In the genomic region with DNA sequence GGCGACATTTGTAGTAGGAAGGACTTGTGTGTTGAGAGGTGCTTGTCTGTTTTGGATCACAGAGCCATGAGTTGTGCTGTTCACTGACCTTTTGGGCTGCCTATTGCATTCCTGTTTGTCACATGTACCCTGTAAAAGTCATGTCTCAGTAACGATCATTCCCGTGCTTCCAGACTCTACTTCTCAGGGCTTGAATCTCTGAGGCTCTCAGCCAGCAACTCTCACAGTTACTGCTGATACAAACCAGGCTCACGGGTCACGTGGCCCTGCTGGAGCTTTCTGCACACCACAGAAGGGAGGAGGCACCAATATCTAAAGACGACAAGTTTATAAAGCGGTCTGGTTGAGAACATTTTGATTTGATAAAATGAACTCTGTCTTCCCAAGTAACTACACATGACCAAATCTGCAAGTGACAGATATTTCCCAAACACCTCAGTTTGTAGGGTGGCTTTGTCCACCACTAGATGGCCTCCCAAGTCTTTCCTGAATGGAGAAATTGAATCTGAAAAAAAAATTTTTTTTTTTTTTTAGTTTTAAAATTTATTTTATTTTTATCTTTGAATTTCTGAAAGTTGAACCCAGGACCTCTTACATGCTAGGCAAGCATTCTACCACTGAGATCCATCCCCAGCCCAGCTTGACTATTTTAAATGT, we compare ENCODE assay signal across 8 mouse cellular contexts. TPM values are rescaled to one million over a fixed set of nuclear protein-coding genes. Genes with fewer than 3 reads are reported as not detected.
A peak's percentile ranks its signal among the peaks of the same experiment; 100 is the strongest.
DNase-seq lines count a peak whose midpoint lies in the region; ATAC-seq lines count a peak whose summit lies in the region.
"Had no signal": no experiment of that assay in that cellular context is flagged by ENCODE, and none has a peak within 500 bp of the region (broad histone marks: within the 10 kb centered on the region; RNA-seq: fewer than 3 reads in every experiment).

No protein-coding gene starts in this region.

- WGBS in embryonic facial prominence, embryonic 12.5 days = 52% methylated on average over 7 of the region's 7 CpGs
- 35% methylated on average over 7 of the region's 7 CpGs for WGBS in intestine, embryonic 15.5 days

- ATAC-seq in embryonic facial prominence, embryonic 12.5 days (ENCODE audit: insufficient number of reproducible peaks, insufficient read depth, low FRiP score, low TSS enrichment) = peak; percentile 35; the same call in 1 of the 2 replicates
- peak; percentile 79 for ATAC-seq in intestine, embryonic 15.5 days
- no peak for ATAC-seq in erythroblast, adult 5-6 weeks (replicated peaks; ENCODE audit: low FRiP score, poor library complexity, severe bottlenecking)

- DNase-seq in thymus, postnatal 14 days = peak; percentile 32
- DNase-seq in thymus, postnatal 36 days = no peak
- no peak for DNase-seq in left cerebral cortex, adult 8-10 months (ENCODE audit: low spot score in 2 of 2)
- DNase-seq in layer of hippocampus, adult 9-10 months (ENCODE audit: low spot score) = no peak

- H3K9me3 ChIP-seq in embryonic facial prominence, embryonic 12.5 days = no peaks in the 10 kb centered on the region
- H3K9me3 ChIP-seq in intestine, embryonic 15.5 days = no peaks in the 10 kb centered on the region
- H3K9me3 ChIP-seq: neural tube, embryonic 12.5 days had no signal

- no peaks in the 10 kb centered on the region for H3K36me3 ChIP-seq in embryonic facial prominence, embryonic 12.5 days
- no peaks in the 10 kb centered on the region for H3K36me3 ChIP-seq in intestine, embryonic 15.5 days
- H3K36me3 ChIP-seq: neural tube, embryonic 12.5 days had no signal

- no peak overlapping the region for H3K4me3 ChIP-seq in embryonic facial prominence, embryonic 12.5 days
- no peak overlapping the region for H3K4me3 ChIP-seq in intestine, embryonic 15.5 days (replicated peaks)
- H3K4me3 ChIP-seq: neural tube, embryonic 12.5 days had no signal

- peaks cover 24% of the 10 kb centered on the region for H3K4me1 ChIP-seq in embryonic facial prominence, embryonic 12.5 days
- H3K4me1 ChIP-seq in intestine, embryonic 15.5 days (replicated peaks) = peaks cover 5% of the 10 kb centered on the region

- H3K9ac ChIP-seq in embryonic facial prominence, embryonic 12.5 days = no peak overlapping the region
- no peak overlapping the region for H3K9ac ChIP-seq in intestine, embryonic 15.5 days
- H3K9ac ChIP-seq: neural tube, embryonic 12.5 days had no signal

- peak overlapping the region; percentile 47; the same call in 1 of the 2 replicates for H3K27ac ChIP-seq in embryonic facial prominence, embryonic 12.5 days
- H3K27ac ChIP-seq in intestine, embryonic 15.5 days = no peak overlapping the region
- H3K27ac ChIP-seq: neural tube, embryonic 12.5 days had no signal

- H3K4me2 ChIP-seq in embryonic facial prominence, embryonic 12.5 days (replicated peaks) = no peak overlapping the region
- H3K4me2 ChIP-seq in intestine, embryonic 15.5 days (replicated peaks) = no peak overlapping the region
- H3K4me2 ChIP-seq: neural tube, embryonic 12.5 days had no signal

- no peaks in the 10 kb centered on the region for H3K27me3 ChIP-seq in embryonic facial prominence, embryonic 12.5 days
- no peaks in the 10 kb centered on the region for H3K27me3 ChIP-seq in intestine, embryonic 15.5 days (replicated peaks)
- H3K27me3 ChIP-seq: neural tube, embryonic 12.5 days had no signal

RNA-seq across cellular contexts. Expression of gene Akap2, which starts 46.5 kb away (rescaled TPM):
- polyA plus RNA-seq in embryonic facial prominence, embryonic 12.5 days (2016; fragmentation: Nextera tagmentation; extraction: Ambion mirVana) = 25.2 and 29.8 TPM in 2 replicates
- 22.3 and 22.5 TPM in 2 replicates for polyA plus RNA-seq in intestine, embryonic 15.5 days (2015; fragmentation: Nextera tagmentation; extraction: Ambion mirVana)
- total RNA-seq in erythroblast, adult 5-6 weeks (2015; ENCODE audit: low replicate concordance) = 0.21 TPM in 1 of 2 replicates, not detected in the other
- 0.14 TPM in 1 of 2 replicates, not detected in the other for total RNA-seq in erythroblast, adult 5-6 weeks (2017; ENCODE audit: low replicate concordance)
- 10 to 100 TPM; 39.1 to 48.8 (median 45.3) TPM for total RNA-seq in left cerebral cortex, adult 8-10 months (2022)

Comparison
In these comparisons a context has a peak if more than half of its experiments do, and no peak if none do; other contexts are left out.
1. RNA of gene Akap2, which starts 46.5 kb away (total RNA-seq): 39.1 to 48.8 TPM in left cerebral cortex, adult 8-10 months; 0.14 to 0.21 TPM in erythroblast, adult 5-6 weeks; every median in the first group is over 10 times any median in the second.